Mouse (Mus musculus): ENCODE data around the gene Txndc12. TPM values are rescaled to one million over a fixed set of nuclear protein-coding genes. Genes with fewer than 3 reads are reported as not detected.

Gene Txndc12
- polyA plus RNA-seq, 1 experiment = 24.0 TPM

GRCm38 (mm10) chr4:108845824-108846569 is 11.6 kb downstream of the Txndc12 start:
- no peaks in the 10 kb centered on the region for H3K27me3 ChIP-seq (ENCODE audit: control insufficient read depth, insufficient read depth, low read length)
- H3K27ac ChIP-seq (ENCODE audit: control insufficient read depth, insufficient read depth, low read depth, low read length) = no peak overlapping the region
- no peak for TF ChIP-seq CTCF (IDR thresholded peaks at IDR 0.05; ENCODE audit: control insufficient read depth, insufficient read depth, insufficient replicate concordance, low read depth, low read length)
- no peak for TF ChIP-seq POLR2A (IDR thresholded peaks at IDR 0.05; ENCODE audit: control insufficient read depth, low read depth, low read length)
- H3K4me1 ChIP-seq (ENCODE audit: control insufficient read depth, insufficient read depth, low read length) = peaks cover 5% of the 10 kb centered on the region
- H3K36me3 ChIP-seq (ENCODE audit: control insufficient read depth, insufficient read depth, low read length) = no peaks in the 10 kb centered on the region
- H3K4me3 ChIP-seq (ENCODE audit: control insufficient read depth, low read depth, low read length) = no peak overlapping the region

- TF ChIP-seq POLR2A (IDR thresholded peaks at IDR 0.05; ENCODE audit: control insufficient read depth, low read depth, low read length) = peak; percentile 75
- no peak for TF ChIP-seq CTCF (IDR thresholded peaks at IDR 0.05; ENCODE audit: control insufficient read depth, insufficient read depth, insufficient replicate concordance, low read depth, low read length)
- no peaks in the 10 kb centered on the region for H3K36me3 ChIP-seq (ENCODE audit: control insufficient read depth, insufficient read depth, low read length)
- H3K27me3 ChIP-seq (ENCODE audit: control insufficient read depth, insufficient read depth, low read length) = no peaks in the 10 kb centered on the region
- H3K4me3 ChIP-seq (ENCODE audit: control insufficient read depth, low read depth, low read length) = peak within 1 kb of the TSS; percentile 90
- H3K4me1 ChIP-seq (ENCODE audit: control insufficient read depth, insufficient read depth, low read length) = peaks cover 5% of the 10 kb centered on the region
- H3K27ac ChIP-seq (ENCODE audit: control insufficient read depth, insufficient read depth, low read depth, low read length) = peak within 1 kb of the TSS; percentile 82
Measured at GRCm38 (mm10) chr4:108847715-108848504, 13.5 kb downstream of the Txndc12 start, which contains the start of gene Kti12. Kti12 (plus strand) TSS chr4:108847785.

- Histone ChIP-seq H3K4me1 (ENCODE audit: control insufficient read depth, insufficient read depth, low read length) (peaks cover 5% of the 10 kb centered on the region), H3K36me3 (ENCODE audit: control insufficient read depth, insufficient read depth, low read length) (no peaks in the 10 kb centered on the region), H3K27me3 (ENCODE audit: control insufficient read depth, insufficient read depth, low read length) (no peaks in the 10 kb centered on the region), H3K4me3 (ENCODE audit: control insufficient read depth, low read depth, low read length) (peak within 1 kb of the TSS; percentile 90), H3K27ac (ENCODE audit: control insufficient read depth, insufficient read depth, low read depth, low read length) (peak within 1 kb of the TSS; percentile 82)
- TF ChIP-seq CTCF (IDR thresholded peaks at IDR 0.05; ENCODE audit: control insufficient read depth, insufficient read depth, insufficient replicate concordance, low read depth, low read length) = no peak
- TF ChIP-seq POLR2A (IDR thresholded peaks at IDR 0.05; ENCODE audit: control insufficient read depth, low read depth, low read length) = no peak
Measured at GRCm38 (mm10) chr4:108848505-108848848, 14.1 kb downstream of the Txndc12 start, which contains the start of gene A730015C16Rik. A730015C16Rik (minus strand) TSS chr4:108848619.

GRCm38 (mm10) chr4:108866806-108867205 is 32.4 kb downstream of the Txndc12 start:
- H3K4me1 ChIP-seq (ENCODE audit: control insufficient read depth, insufficient read depth, low read length) = no peaks in the 10 kb centered on the region
- H3K36me3 ChIP-seq (ENCODE audit: control insufficient read depth, insufficient read depth, low read length) = no peaks in the 10 kb centered on the region
- no peak for TF ChIP-seq CTCF (IDR thresholded peaks at IDR 0.05; ENCODE audit: control insufficient read depth, insufficient read depth, insufficient replicate concordance, low read depth, low read length)
- no peak for TF ChIP-seq POLR2A (IDR thresholded peaks at IDR 0.05; ENCODE audit: control insufficient read depth, low read depth, low read length)
- no peak overlapping the region for H3K27ac ChIP-seq (ENCODE audit: control insufficient read depth, insufficient read depth, low read depth, low read length)
- H3K27me3 ChIP-seq (ENCODE audit: control insufficient read depth, insufficient read depth, low read length) = no peaks in the 10 kb centered on the region
- H3K4me3 ChIP-seq (ENCODE audit: control insufficient read depth, low read depth, low read length) = no peak overlapping the region

GRCm38 (mm10) chr4:108869730-108870374 is 35.5 kb downstream of the Txndc12 start:
- TF ChIP-seq POLR2A (IDR thresholded peaks at IDR 0.05; ENCODE audit: control insufficient read depth, low read depth, low read length) = no peak
- TF ChIP-seq CTCF (IDR thresholded peaks at IDR 0.05; ENCODE audit: control insufficient read depth, insufficient read depth, insufficient replicate concordance, low read depth, low read length) = peak; percentile 71; the same call in 1 of the 2 replicates
- Histone ChIP-seq H3K27me3 (ENCODE audit: control insufficient read depth, insufficient read depth, low read length) (no peaks in the 10 kb centered on the region), H3K4me1 (ENCODE audit: control insufficient read depth, insufficient read depth, low read length) (no peaks in the 10 kb centered on the region), H3K4me3 (ENCODE audit: control insufficient read depth, low read depth, low read length) (no peak overlapping the region), H3K36me3 (ENCODE audit: control insufficient read depth, insufficient read depth, low read length) (no peaks in the 10 kb centered on the region), H3K27ac (ENCODE audit: control insufficient read depth, insufficient read depth, low read depth, low read length) (no peak overlapping the region)

- Histone ChIP-seq H3K27ac (ENCODE audit: control insufficient read depth, insufficient read depth, low read depth, low read length) (no peak overlapping the region), H3K4me3 (ENCODE audit: control insufficient read depth, low read depth, low read length) (no peak overlapping the region), H3K27me3 (ENCODE audit: control insufficient read depth, insufficient read depth, low read length) (no peaks in the 10 kb centered on the region), H3K4me1 (ENCODE audit: control insufficient read depth, insufficient read depth, low read length) (no peaks in the 10 kb centered on the region; the same call in 1 of the 2 replicates), H3K36me3 (ENCODE audit: control insufficient read depth, insufficient read depth, low read length) (no peaks in the 10 kb centered on the region)
- TF ChIP-seq POLR2A (IDR thresholded peaks at IDR 0.05; ENCODE audit: control insufficient read depth, low read depth, low read length) = no peak
- no peak for TF ChIP-seq CTCF (IDR thresholded peaks at IDR 0.05; ENCODE audit: control insufficient read depth, insufficient read depth, insufficient replicate concordance, low read depth, low read length)
Measured at GRCm38 (mm10) chr4:108873746-108874145, 39.3 kb downstream of the Txndc12 start.

- Histone ChIP-seq H3K27ac (ENCODE audit: control insufficient read depth, insufficient read depth, low read depth, low read length) (no peak overlapping the region), H3K36me3 (ENCODE audit: control insufficient read depth, insufficient read depth, low read length) (no peaks in the 10 kb centered on the region), H3K27me3 (ENCODE audit: control insufficient read depth, insufficient read depth, low read length) (no peaks in the 10 kb centered on the region), H3K4me3 (ENCODE audit: control insufficient read depth, low read depth, low read length) (no peak overlapping the region), H3K4me1 (ENCODE audit: control insufficient read depth, insufficient read depth, low read length) (peaks cover 8% of the 10 kb centered on the region)
- no peak for TF ChIP-seq POLR2A (IDR thresholded peaks at IDR 0.05; ENCODE audit: control insufficient read depth, low read depth, low read length)
Measured at GRCm38 (mm10) chr4:108877901-108878300, 43.5 kb downstream of the Txndc12 start.

Measured in testis, adult 2 months (tissue).